Mouse (Mus musculus): ENCODE measurements around the gene Suz12. TPM values are rescaled to one million over a fixed set of nuclear protein-coding genes. Genes with fewer than 3 reads are reported as not detected.

The Suz12 gene
- polyA plus RNA-seq, 1 experiment, result 3.6 TPM

GRCm38 (mm10) chr11:79962877-79963183 lies 30.1 kb upstream of the Suz12 start:
- Histone ChIP-seq H3K27me3 (ENCODE audit: control insufficient read depth, insufficient read depth, low read length) (no peaks in the 10 kb centered on the region), H3K27ac (ENCODE audit: insufficient read depth, low read length) (peak overlapping the region; percentile 46; the same call in 1 of the 2 replicates), H3K4me3 (ENCODE audit: extremely low read depth, insufficient read depth, insufficient read length) (peak overlapping the region; percentile 73), H3K36me3 (ENCODE audit: control insufficient read depth, insufficient read depth, low read length) (peaks cover 6% of the 10 kb centered on the region), H3K4me1 (ENCODE audit: control insufficient read depth, insufficient read depth, insufficient read length) (no peaks in the 10 kb centered on the region; the same call in none of the 2 replicates)
- TF ChIP-seq POLR2A (IDR thresholded peaks at IDR 0.05; ENCODE audit: low read depth, low read length), result no peak
- TF ChIP-seq CTCF (IDR thresholded peaks at IDR 0.05; ENCODE audit: extremely low read depth, insufficient read depth, insufficient read length, insufficient replicate concordance), result no peak
- DNase-seq (ENCODE audit: low read depth in 1 of 2, low spot score in 2 of 2), result no peak
- WGBS, result under 1% methylated on average over 9 of the region's 9 CpGs

- no peak for DNase-seq (ENCODE audit: low read depth in 1 of 2, low spot score in 2 of 2)
- no peak overlapping the region for H3K4me3 ChIP-seq (ENCODE audit: extremely low read depth, insufficient read depth, insufficient read length)
Measured at GRCm38 (mm10) chr11:79963212-79963974, 29.5 kb upstream of the Suz12 start.

GRCm38 (mm10) chr11:79965896-79966295 lies 27.0 kb upstream of the Suz12 start:
- TF ChIP-seq POLR2A (IDR thresholded peaks at IDR 0.05; ENCODE audit: low read depth, low read length) (no peak), CTCF (IDR thresholded peaks at IDR 0.05; ENCODE audit: extremely low read depth, insufficient read depth, insufficient read length, insufficient replicate concordance) (no peak)
- H3K36me3 ChIP-seq (ENCODE audit: control insufficient read depth, insufficient read depth, low read length), result no peaks in the 10 kb centered on the region
- 81% methylated on average over 8 of the region's 8 CpGs for WGBS
- H3K27ac ChIP-seq (ENCODE audit: insufficient read depth, low read length), result no peak overlapping the region
- H3K27me3 ChIP-seq (ENCODE audit: control insufficient read depth, insufficient read depth, low read length), result no peaks in the 10 kb centered on the region
- DNase-seq (ENCODE audit: low read depth in 1 of 2, low spot score in 2 of 2), result no peak
- no peak overlapping the region; the same call in 1 of the 2 replicates for H3K4me3 ChIP-seq (ENCODE audit: extremely low read depth, insufficient read depth, insufficient read length)
- H3K4me1 ChIP-seq (ENCODE audit: control insufficient read depth, insufficient read depth, insufficient read length), result no peaks in the 10 kb centered on the region; the same call in none of the 2 replicates

More at GRCm38 (mm10) chr11:79963212-79963974, 29.5 kb upstream of the Suz12 start:
- Histone ChIP-seq H3K27me3 (ENCODE audit: control insufficient read depth, insufficient read depth, low read length) (no peaks in the 10 kb centered on the region), H3K27ac (ENCODE audit: insufficient read depth, low read length) (no peak overlapping the region), H3K36me3 (ENCODE audit: control insufficient read depth, insufficient read depth, low read length) (peaks cover 5% of the 10 kb centered on the region), H3K4me1 (ENCODE audit: control insufficient read depth, insufficient read depth, insufficient read length) (no peaks in the 10 kb centered on the region; the same call in none of the 2 replicates)
- WGBS, result 28% methylated on average over 8 of the region's 8 CpGs
- TF ChIP-seq CTCF (IDR thresholded peaks at IDR 0.05; ENCODE audit: extremely low read depth, insufficient read depth, insufficient read length, insufficient replicate concordance), result no peak
- TF ChIP-seq POLR2A (IDR thresholded peaks at IDR 0.05; ENCODE audit: low read depth, low read length), result no peak

GRCm38 (mm10) chr11:79967752-79968151 lies 25.2 kb upstream of the Suz12 start:
- H3K4me1 ChIP-seq (ENCODE audit: control insufficient read depth, insufficient read depth, insufficient read length), result no peaks in the 10 kb centered on the region
- no peaks in the 10 kb centered on the region for H3K36me3 ChIP-seq (ENCODE audit: control insufficient read depth, insufficient read depth, low read length)
- no peak for DNase-seq (ENCODE audit: low read depth in 1 of 2, low spot score in 2 of 2)
- no peak overlapping the region for H3K4me3 ChIP-seq (ENCODE audit: extremely low read depth, insufficient read depth, insufficient read length)
- 87% methylated on average over 10 of the region's 10 CpGs for WGBS
- 0 out of 2 replicates have a peak, but pooled peaks cover under 1% of the 10 kb centered on the region for H3K27me3 ChIP-seq (ENCODE audit: control insufficient read depth, insufficient read depth, low read length)
- no peak overlapping the region for H3K27ac ChIP-seq (ENCODE audit: insufficient read depth, low read length)
- TF ChIP-seq POLR2A (IDR thresholded peaks at IDR 0.05; ENCODE audit: low read depth, low read length), result no peak
- TF ChIP-seq CTCF (IDR thresholded peaks at IDR 0.05; ENCODE audit: extremely low read depth, insufficient read depth, insufficient read length, insufficient replicate concordance), result no peak

- H3K4me1 ChIP-seq (ENCODE audit: control insufficient read depth, insufficient read depth, insufficient read length), result peaks cover 5% of the 10 kb centered on the region; the same call in 1 of the 2 replicates
- H3K36me3 ChIP-seq (ENCODE audit: control insufficient read depth, insufficient read depth, low read length), result no peaks in the 10 kb centered on the region
- DNase-seq (ENCODE audit: low read depth in 1 of 2, low spot score in 2 of 2), result no peak
- TF ChIP-seq CTCF (IDR thresholded peaks at IDR 0.05; ENCODE audit: extremely low read depth, insufficient read depth, insufficient read length, insufficient replicate concordance) (no peak), POLR2A (IDR thresholded peaks at IDR 0.05; ENCODE audit: low read depth, low read length) (no peak)
- no peak overlapping the region for H3K27ac ChIP-seq (ENCODE audit: insufficient read depth, low read length)
- WGBS, result 19% methylated on average over 8 of the region's 8 CpGs
- H3K27me3 ChIP-seq (ENCODE audit: control insufficient read depth, insufficient read depth, low read length), result peaks cover 11% of the 10 kb centered on the region
- H3K4me3 ChIP-seq (ENCODE audit: extremely low read depth, insufficient read depth, insufficient read length), result no peak overlapping the region; the same call in none of the 2 replicates
Measured at GRCm38 (mm10) chr11:79973133-79973532, 19.8 kb upstream of the Suz12 start.

- Histone ChIP-seq H3K27me3 (ENCODE audit: control insufficient read depth, insufficient read depth, low read length) (peaks cover 11% of the 10 kb centered on the region), H3K4me1 (ENCODE audit: control insufficient read depth, insufficient read depth, insufficient read length) (peaks cover 5% of the 10 kb centered on the region; the same call in 1 of the 2 replicates), H3K4me3 (ENCODE audit: extremely low read depth, insufficient read depth, insufficient read length) (peak overlapping the region; percentile 48), H3K36me3 (ENCODE audit: control insufficient read depth, insufficient read depth, low read length) (no peaks in the 10 kb centered on the region), H3K27ac (ENCODE audit: insufficient read depth, low read length) (no peak overlapping the region)
- whole genome bisulfite sequencing, result 3% methylated on average over 41 of the region's 41 CpGs
- TF ChIP-seq POLR2A (IDR thresholded peaks at IDR 0.05; ENCODE audit: low read depth, low read length), result no peak
- TF ChIP-seq CTCF (IDR thresholded peaks at IDR 0.05; ENCODE audit: extremely low read depth, insufficient read depth, insufficient read length, insufficient replicate concordance), result no peak
- no peak for DNase-seq (ENCODE audit: low read depth in 1 of 2, low spot score in 2 of 2)
Measured at GRCm38 (mm10) chr11:79973626-79974476, 19.1 kb upstream of the Suz12 start.

Measured in spleen, adult 2 months (tissue).